Mouse (Mus musculus): ENCODE measurements around the gene Llgl1. TPM values are rescaled to one million over a fixed set of nuclear protein-coding genes. Genes with fewer than 3 reads are reported as not detected.
A peak's percentile ranks its signal among the peaks of the same experiment; 100 is the strongest.

The Llgl1 gene
- total RNA-seq (2014; rRNA removed; ENCODE audit: low replicate concordance) (33.0 and 34.7 TPM in 2 replicates), polyA plus RNA-seq (2015; fragmentation: Nextera tagmentation; extraction: Ambion mirVana) (13.5 and 13.9 TPM in 2 replicates)

GRCm38 (mm10) chr11:60699524-60700075 lies at the start of gene Llgl1:
Gene Llgl1 (plus strand): TSS chr11:60699723.
- DNase-seq (ENCODE audit: low spot score) (peak; percentile 77), ATAC-seq (ENCODE audit: insufficient read depth, low read depth) (peak; percentile 87)
- H3K27me3 ChIP-seq (ENCODE audit: control insufficient read depth, insufficient read depth, low read length), result no peaks in the 10 kb centered on the region
- H3K9ac ChIP-seq (replicated peaks; ENCODE audit: low read depth, low read length), result peak within 1 kb of the TSS; percentile 88
- no peak for TF ChIP-seq EP300 (IDR thresholded peaks at IDR 0.05; ENCODE audit: low read depth)
- peak within 1 kb of the TSS; percentile 80 for H3K4me3 ChIP-seq (ENCODE audit: low read depth, low read length)
- H3K9me3 ChIP-seq (replicated peaks; ENCODE audit: control insufficient read depth, low read length), result no peaks in the 10 kb centered on the region
- peak within 1 kb of the TSS; percentile 75 for H3K4me2 ChIP-seq (ENCODE audit: low read depth, low read length)
- no peaks in the 10 kb centered on the region for H3K36me3 ChIP-seq (replicated peaks; ENCODE audit: control insufficient read depth, insufficient read depth, low read length)
- peaks cover 17% of the 10 kb centered on the region for H3K4me1 ChIP-seq (ENCODE audit: control insufficient read depth, insufficient read depth)
- WGBS, result under 1% methylated on average over 67 of the region's 73 CpGs
- peak within 1 kb of the TSS; percentile 86 for H3K27ac ChIP-seq (ENCODE audit: low read depth)

GRCm38 (mm10) chr11:60696165-60696564 lies 3.4 kb upstream of the Llgl1 start:
- TF ChIP-seq CTCF (IDR thresholded peaks at IDR 0.05; ENCODE audit: low read depth) (no peak), EP300 (IDR thresholded peaks at IDR 0.05; ENCODE audit: low read depth) (no peak)
- WGBS, result 77% methylated on average over 1 of the region's 1 CpGs
- Histone ChIP-seq H3K9me3 (replicated peaks; ENCODE audit: control insufficient read depth, low read length) (no peaks in the 10 kb centered on the region), H3K4me1 (ENCODE audit: control insufficient read depth, insufficient read depth) (peaks cover 15% of the 10 kb centered on the region), H3K36me3 (replicated peaks; ENCODE audit: control insufficient read depth, insufficient read depth, low read length) (no peaks in the 10 kb centered on the region), H3K4me2 (ENCODE audit: low read depth, low read length) (no peak overlapping the region), H3K4me3 (ENCODE audit: low read depth, low read length) (no peak overlapping the region), H3K27me3 (ENCODE audit: control insufficient read depth, insufficient read depth, low read length) (no peaks in the 10 kb centered on the region), H3K9ac (replicated peaks; ENCODE audit: low read depth, low read length) (no peak overlapping the region), H3K27ac (ENCODE audit: low read depth) (no peak overlapping the region)
- DNase-seq (ENCODE audit: low spot score) (no peak), ATAC-seq (ENCODE audit: insufficient read depth, low read depth) (no peak)

- no peak overlapping the region for H3K4me3 ChIP-seq (ENCODE audit: low read depth, low read length)
- H3K27ac ChIP-seq (ENCODE audit: low read depth), result no peak overlapping the region
- H3K9ac ChIP-seq (replicated peaks; ENCODE audit: low read depth, low read length), result no peak overlapping the region
- no peak overlapping the region for H3K4me2 ChIP-seq (ENCODE audit: low read depth, low read length)
- H3K9me3 ChIP-seq (replicated peaks; ENCODE audit: control insufficient read depth, low read length), result no peaks in the 10 kb centered on the region
- H3K4me1 ChIP-seq (ENCODE audit: control insufficient read depth, insufficient read depth), result peaks cover 17% of the 10 kb centered on the region
- no peaks in the 10 kb centered on the region for H3K36me3 ChIP-seq (replicated peaks; ENCODE audit: control insufficient read depth, insufficient read depth, low read length)
- no peak for ATAC-seq (ENCODE audit: insufficient read depth, low read depth)
- TF ChIP-seq CTCF (IDR thresholded peaks at IDR 0.05; ENCODE audit: low read depth), result peak; percentile 61
- TF ChIP-seq EP300 (IDR thresholded peaks at IDR 0.05; ENCODE audit: low read depth), result no peak
- no peaks in the 10 kb centered on the region for H3K27me3 ChIP-seq (ENCODE audit: control insufficient read depth, insufficient read depth, low read length)
- peak; percentile 67 for DNase-seq (ENCODE audit: low spot score)
- 56% methylated on average over 2 of the region's 2 CpGs for WGBS
Observed at GRCm38 (mm10) chr11:60697561-60697960, 2.0 kb upstream of the Llgl1 start.

- 4% methylated on average over 22 of the region's 22 CpGs for WGBS
- H3K27ac ChIP-seq (ENCODE audit: low read depth), result peak overlapping the region; percentile 86
- peak overlapping the region; percentile 80 for H3K4me3 ChIP-seq (ENCODE audit: low read depth, low read length)
- no peaks in the 10 kb centered on the region for H3K36me3 ChIP-seq (replicated peaks; ENCODE audit: control insufficient read depth, insufficient read depth, low read length)
- no peaks in the 10 kb centered on the region for H3K27me3 ChIP-seq (ENCODE audit: control insufficient read depth, insufficient read depth, low read length)
- H3K9me3 ChIP-seq (replicated peaks; ENCODE audit: control insufficient read depth, low read length), result no peaks in the 10 kb centered on the region
- TF ChIP-seq CTCF (IDR thresholded peaks at IDR 0.05; ENCODE audit: low read depth), result no peak
- TF ChIP-seq EP300 (IDR thresholded peaks at IDR 0.05; ENCODE audit: low read depth), result peak; percentile 8; the same call in 1 of the 2 replicates
- H3K4me2 ChIP-seq (ENCODE audit: low read depth, low read length), result peak overlapping the region; percentile 75
- peaks cover 17% of the 10 kb centered on the region for H3K4me1 ChIP-seq (ENCODE audit: control insufficient read depth, insufficient read depth)
- DNase-seq (ENCODE audit: low spot score), result peak; percentile 83
- peak; percentile 59 for ATAC-seq (ENCODE audit: insufficient read depth, low read depth)
- peak overlapping the region; percentile 88; the same call in 1 of the 2 replicates for H3K9ac ChIP-seq (replicated peaks; ENCODE audit: low read depth, low read length)
Observed at GRCm38 (mm10) chr11:60698806-60699523, 558 bp upstream of the Llgl1 start.

- no peak for TF ChIP-seq EP300 (IDR thresholded peaks at IDR 0.05; ENCODE audit: low read depth)
- no peak for TF ChIP-seq CTCF (IDR thresholded peaks at IDR 0.05; ENCODE audit: low read depth)
- peak overlapping the region; percentile 88 for H3K9ac ChIP-seq (replicated peaks; ENCODE audit: low read depth, low read length)
- H3K4me3 ChIP-seq (ENCODE audit: low read depth, low read length), result peak overlapping the region; percentile 80
- peak overlapping the region; percentile 86; the same call in 1 of the 2 replicates for H3K27ac ChIP-seq (ENCODE audit: low read depth)
- 28% methylated on average over 12 of the region's 12 CpGs for WGBS
- peaks cover 17% of the 10 kb centered on the region for H3K4me1 ChIP-seq (ENCODE audit: control insufficient read depth, insufficient read depth)
- no peaks in the 10 kb centered on the region for H3K9me3 ChIP-seq (replicated peaks; ENCODE audit: control insufficient read depth, low read length)
- DNase-seq (ENCODE audit: low spot score) (no peak), ATAC-seq (ENCODE audit: insufficient read depth, low read depth) (no peak)
- H3K27me3 ChIP-seq (ENCODE audit: control insufficient read depth, insufficient read depth, low read length), result no peaks in the 10 kb centered on the region
- no peaks in the 10 kb centered on the region for H3K36me3 ChIP-seq (replicated peaks; ENCODE audit: control insufficient read depth, insufficient read depth, low read length)
- peak overlapping the region; percentile 75 for H3K4me2 ChIP-seq (ENCODE audit: low read depth, low read length)
Observed at GRCm38 (mm10) chr11:60700320-60701185, 1.0 kb downstream of the Llgl1 start.
